Mouse (Mus musculus) liver, embryonic 16.5 days (tissue): ENCODE data around the gene Syne2. TPM values are rescaled to one million over a fixed set of nuclear protein-coding genes. Genes with fewer than 3 reads are reported as not detected.

Experiments
- ATAC-seq: fragments of 200-750 bp; cut with Nextera tagmentation; 2 replicates; pipeline ENCODE4 v1.8.0; 2017; ENCODE audit warnings: low read depth, mild to moderate bottlenecking, moderate number of reproducible peaks, moderate library complexity
- H3K27ac ChIP-seq: fragments of 300-500 bp; sonication (generic); 2 replicates; pipeline ENCODE4 v1.5.1; 2014; ENCODE audit warnings: mild to moderate bottlenecking, low read length
- H3K27me3 ChIP-seq: fragments of 300-500 bp; sonication (generic); 2 replicates; pipeline ENCODE4 v1.6.1; 2014; ENCODE audit warnings: low read depth, low read length, mixed read lengths; ENCODE audit not compliant: control insufficient read depth, insufficient read depth
- H3K36me3 ChIP-seq: fragments of 300-500 bp; sonication (generic); 2 replicates; pipeline ENCODE4 v1.6.1; 2014; ENCODE audit warnings: mild to moderate bottlenecking; ENCODE audit not compliant: control insufficient read depth, insufficient read depth
- H3K4me1 ChIP-seq: fragments of 300-500 bp; sonication (generic); 2 replicates; pipeline ENCODE4 v1.6.1; 2014; ENCODE audit warnings: low read depth, low read length, mixed read lengths; ENCODE audit not compliant: control insufficient read depth
- H3K4me2 ChIP-seq: fragments of 300-500 bp; sonication (generic); 2 replicates; pipeline ENCODE4 v1.6.1; 2014; ENCODE audit warnings: low read depth, low read length, mixed read lengths
- H3K4me3 ChIP-seq: fragments of 300-500 bp; sonication (generic); 2 replicates; pipeline ENCODE4 v1.5.1; 2014; ENCODE audit warnings: low read depth, mild to moderate bottlenecking, low read length
- H3K9ac ChIP-seq: fragments of 300-500 bp; sonication (generic); 2 replicates; pipeline ENCODE4 v1.6.1; 2014; ENCODE audit warnings: low read depth, low read length
- H3K9me3 ChIP-seq: fragments of 300-500 bp; sonication (generic); replicated peaks from 2 replicates; pipeline ENCODE4 v1.6.1; 2016; ENCODE audit warnings: low read length; ENCODE audit not compliant: control insufficient read depth
- WGBS: fragments of 180-500 bp; shearing (Covaris S2); extraction: QIAGEN DNeasy Blood & Tissue Kit; methylation state at CpG from one replicate; pipeline ENCODE4 v1.1.7; 2014; ENCODE audit not compliant: insufficient replicate concordance; 5-methylcytosine and 5-hydroxymethylcytosine counted together
- polyA plus RNA-seq: library from polyadenylated mRNA; unstranded; fragments of >200 nt; fragmentation: Nextera tagmentation; extraction: Ambion mirVana; gene quantifications from 2 replicates; pipeline ENCODE4 v1.2.1, GENCODE M21; 2015

Gene Syne2
- polyA plus RNA-seq, 1 experiment from 2014 or later, result 6.1 TPM

- H3K36me3 ChIP-seq, result no peaks in the 10 kb centered on the region
- ATAC-seq, result no peak
- H3K27ac ChIP-seq, result no peak overlapping the region
- H3K4me1 ChIP-seq, result no peaks in the 10 kb centered on the region
- WGBS, result 43% methylated on average over 14 of the region's 14 CpGs
- H3K9me3 ChIP-seq, result no peaks in the 10 kb centered on the region
- H3K27me3 ChIP-seq, result peaks cover 6% of the 10 kb centered on the region; the same call in 1 of the 2 replicates
- H3K4me2 ChIP-seq, result no peak overlapping the region
- H3K9ac ChIP-seq, result no peak overlapping the region
- no peak overlapping the region for H3K4me3 ChIP-seq
Measured at GRCm38 (mm10) chr12:76080876-76081556, 263.1 kb downstream of the Syne2 start.

DNA sequence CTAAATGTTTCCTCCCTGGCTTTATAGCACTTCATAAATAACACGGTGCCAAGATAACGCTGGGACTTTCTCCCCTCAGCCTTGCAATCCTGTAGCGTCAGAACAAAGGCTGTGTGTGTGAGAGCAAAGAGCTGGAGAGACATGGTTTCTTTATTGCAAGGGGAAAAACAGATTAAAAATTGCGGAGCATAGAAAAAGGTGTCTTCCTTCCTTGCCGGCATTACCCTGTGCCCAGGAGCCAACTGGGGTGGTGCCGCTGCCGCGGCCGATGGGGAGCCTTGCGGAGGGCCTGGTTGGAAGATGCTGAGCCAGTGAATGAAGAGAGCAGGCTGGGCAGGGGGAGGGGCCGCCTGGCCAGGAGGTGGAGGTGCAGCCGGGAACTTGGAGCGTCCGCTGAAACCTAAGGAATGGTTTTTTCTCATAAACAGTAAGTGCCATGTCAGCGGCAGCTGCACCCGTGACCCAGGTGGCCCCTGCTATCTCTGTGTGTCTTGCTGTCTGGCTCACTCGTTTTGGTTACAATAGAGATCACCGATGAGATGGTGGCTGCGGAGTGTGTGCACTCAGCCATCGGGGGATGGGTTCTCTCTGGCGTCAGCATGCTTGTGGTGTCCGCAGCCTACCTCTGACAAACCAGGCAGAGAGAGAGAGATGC lies 263.8 kb downstream of the Syne2 start:
- no peaks in the 10 kb centered on the region for H3K36me3 ChIP-seq
- H3K9me3 ChIP-seq, result no peaks in the 10 kb centered on the region
- WGBS, result 17% methylated on average over 22 of the region's 22 CpGs
- no peak overlapping the region for H3K4me2 ChIP-seq
- H3K4me1 ChIP-seq, result no peaks in the 10 kb centered on the region
- H3K27ac ChIP-seq, result no peak overlapping the region
- ATAC-seq, result no peak
- H3K27me3 ChIP-seq, result peaks cover 6% of the 10 kb centered on the region; the same call in 1 of the 2 replicates
- no peak overlapping the region for H3K9ac ChIP-seq
- no peak overlapping the region for H3K4me3 ChIP-seq

DNA sequence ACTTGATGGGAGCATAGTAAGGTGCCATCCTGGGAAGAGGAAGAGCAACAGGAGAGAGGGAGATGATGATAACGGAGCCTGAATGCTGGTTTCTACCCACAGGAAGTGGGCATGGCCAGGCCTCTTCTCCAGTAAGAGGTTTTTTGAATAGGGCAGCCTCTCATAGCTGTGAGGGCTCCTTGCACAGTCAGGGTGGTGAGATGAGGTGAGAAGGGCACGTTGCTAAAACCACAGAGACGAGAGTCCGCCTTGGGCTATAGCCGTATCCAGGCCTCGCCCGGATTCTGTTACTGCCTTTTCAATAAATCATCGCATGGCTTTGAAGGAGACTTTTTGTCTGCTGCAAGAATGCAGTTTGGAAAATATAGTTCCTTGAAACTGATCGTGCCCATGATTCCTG lies 267.1 kb downstream of the Syne2 start:
- WGBS, result 39% methylated on average over 9 of the region's 9 CpGs
- no peak overlapping the region for H3K9ac ChIP-seq
- H3K9me3 ChIP-seq, result no peaks in the 10 kb centered on the region
- H3K27ac ChIP-seq, result no peak overlapping the region
- H3K27me3 ChIP-seq, result peaks cover 6% of the 10 kb centered on the region; the same call in 1 of the 2 replicates
- H3K4me1 ChIP-seq, result no peaks in the 10 kb centered on the region
- no peak for ATAC-seq
- H3K36me3 ChIP-seq, result no peaks in the 10 kb centered on the region
- no peak overlapping the region for H3K4me3 ChIP-seq
- H3K4me2 ChIP-seq, result no peak overlapping the region

- no peak for ATAC-seq
- Histone ChIP-seq H3K4me1 (no peaks in the 10 kb centered on the region), H3K27ac (no peak overlapping the region), H3K4me3 (no peak overlapping the region), H3K9me3 (no peaks in the 10 kb centered on the region), H3K27me3 (peaks cover 6% of the 10 kb centered on the region; the same call in 1 of the 2 replicates), H3K9ac (no peak overlapping the region), H3K36me3 (no peaks in the 10 kb centered on the region), H3K4me2 (no peak overlapping the region)
- 57% methylated on average over 15 of the region's 15 CpGs for WGBS
Measured at GRCm38 (mm10) chr12:76085956-76086905, 268.3 kb downstream of the Syne2 start.

- H3K27ac ChIP-seq, result no peak overlapping the region
- H3K27me3 ChIP-seq, result peaks cover 1% of the 10 kb centered on the region; the same call in 1 of the 2 replicates
- no peak overlapping the region for H3K4me3 ChIP-seq
- 65% methylated on average over 13 of the region's 13 CpGs for WGBS
- ATAC-seq, result no peak
- H3K4me2 ChIP-seq, result no peak overlapping the region
- H3K9me3 ChIP-seq, result no peaks in the 10 kb centered on the region
- H3K4me1 ChIP-seq, result no peaks in the 10 kb centered on the region
- no peak overlapping the region for H3K9ac ChIP-seq
- H3K36me3 ChIP-seq, result no peaks in the 10 kb centered on the region
Measured at GRCm38 (mm10) chr12:76087025-76087424, 269.1 kb downstream of the Syne2 start.

- Histone ChIP-seq H3K9me3 (no peaks in the 10 kb centered on the region), H3K4me1 (no peaks in the 10 kb centered on the region), H3K4me3 (no peak overlapping the region), H3K27me3 (no peaks in the 10 kb centered on the region), H3K36me3 (no peaks in the 10 kb centered on the region), H3K27ac (no peak overlapping the region), H3K4me2 (no peak overlapping the region), H3K9ac (no peak overlapping the region)
- WGBS, result 68% methylated on average over 11 of the region's 11 CpGs
- ATAC-seq, result no peak
Measured at GRCm38 (mm10) chr12:76092789-76093466, 275.0 kb downstream of the Syne2 start.

GRCm38 (mm10) chr12:76093613-76094588 lies 276.0 kb downstream of the Syne2 start:
- WGBS, result 71% methylated on average over 15 of the region's 15 CpGs
- no peak for ATAC-seq

More at GRCm38 (mm10) chr12:76093613-76094588, 276.0 kb downstream of the Syne2 start:
- H3K4me2 ChIP-seq, result no peak overlapping the region
- H3K9ac ChIP-seq, result no peak overlapping the region
- no peaks in the 10 kb centered on the region for H3K9me3 ChIP-seq
- H3K4me3 ChIP-seq, result no peak overlapping the region
- no peak overlapping the region for H3K27ac ChIP-seq
- H3K27me3 ChIP-seq, result no peaks in the 10 kb centered on the region
- no peaks in the 10 kb centered on the region for H3K36me3 ChIP-seq
- H3K4me1 ChIP-seq, result no peaks in the 10 kb centered on the region
